8 mouse cellular contexts compared by ENCODE assay signal in the genomic region with DNA sequence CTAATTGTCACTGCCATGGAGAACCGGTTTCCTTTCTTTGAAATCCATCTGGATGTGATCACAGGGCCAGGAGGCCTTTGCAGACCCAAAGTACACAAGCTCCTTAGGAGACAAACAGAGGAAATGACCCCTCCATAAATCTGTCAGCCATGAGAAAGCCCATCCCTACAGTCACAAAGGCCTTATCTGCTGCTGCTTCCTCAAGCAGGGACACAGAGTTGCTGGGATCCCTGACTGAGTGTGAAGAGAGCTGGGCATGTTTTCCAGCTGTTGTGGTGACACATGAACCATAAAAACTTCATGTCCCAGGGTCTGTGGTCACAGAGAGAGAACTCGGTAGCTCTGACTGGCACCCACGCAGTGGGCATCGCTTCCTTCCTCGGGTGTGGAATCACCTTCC. TPM values are rescaled to one million over a fixed set of nuclear protein-coding genes. Genes with fewer than 3 reads are reported as not detected.
DNase-seq lines count a peak whose midpoint lies in the region; ATAC-seq and TF ChIP-seq lines count a peak whose summit lies in the region.

No protein-coding gene starts in this region.

- no peak overlapping the region for H3K4me2 ChIP-seq in liver, embryonic 14.5 days (ENCODE audit: low read depth)
- no peak overlapping the region for H3K4me2 ChIP-seq in stomach, embryonic 16.5 days (ENCODE audit: low read depth, low read length)
- H3K4me2 ChIP-seq in forebrain, embryonic 13.5 days, result no peak overlapping the region
- no peak overlapping the region for H3K4me2 ChIP-seq in midbrain, embryonic 11.5 days

- TF ChIP-seq EP300 in liver, embryonic 14.5 days (IDR thresholded peaks at IDR 0.05; ENCODE audit: low read depth), result no peak

- H3K4me3 ChIP-seq in liver, embryonic 14.5 days (ENCODE audit: insufficient read depth in 1 of 2, low read depth in 2 of 2, low read length in 2 of 2), result no peak overlapping the region
- H3K4me3 ChIP-seq in stomach, embryonic 16.5 days (replicated peaks; ENCODE audit: low read length), result no peak overlapping the region
- no peak overlapping the region for H3K4me3 ChIP-seq in forebrain, embryonic 13.5 days
- no peak overlapping the region for H3K4me3 ChIP-seq in midbrain, embryonic 11.5 days (ENCODE audit: low read depth, low read length)

- no peaks in the 10 kb centered on the region for H3K9me3 ChIP-seq in liver, embryonic 14.5 days (ENCODE audit: control insufficient read depth, low read length)
- no peaks in the 10 kb centered on the region for H3K9me3 ChIP-seq in stomach, embryonic 16.5 days (replicated peaks; ENCODE audit: control insufficient read depth, low read length)
- no peaks in the 10 kb centered on the region; the same call in 1 of the 2 replicates for H3K9me3 ChIP-seq in forebrain, embryonic 13.5 days (replicated peaks)
- no peaks in the 10 kb centered on the region for H3K9me3 ChIP-seq in midbrain, embryonic 11.5 days (ENCODE audit: control insufficient read depth, low read length)

- no peak overlapping the region for H3K27ac ChIP-seq in liver, embryonic 14.5 days
- H3K27ac ChIP-seq in stomach, embryonic 16.5 days (ENCODE audit: low read length), result no peak overlapping the region
- H3K27ac ChIP-seq in forebrain, embryonic 13.5 days, result no peak overlapping the region
- no peak overlapping the region for H3K27ac ChIP-seq in midbrain, embryonic 11.5 days (ENCODE audit: low read depth, low read length)

- no peak for TF ChIP-seq CTCF in liver, embryonic 14.5 days (IDR thresholded peaks at IDR 0.05; ENCODE audit: low read depth)

- no peaks in the 10 kb centered on the region for H3K27me3 ChIP-seq in liver, embryonic 14.5 days (ENCODE audit: control insufficient read depth, insufficient read depth, low read length)
- no peaks in the 10 kb centered on the region for H3K27me3 ChIP-seq in stomach, embryonic 16.5 days (ENCODE audit: control insufficient read depth, insufficient read depth, low read length)
- H3K27me3 ChIP-seq in forebrain, embryonic 13.5 days, result no peaks in the 10 kb centered on the region
- H3K27me3 ChIP-seq in midbrain, embryonic 11.5 days (ENCODE audit: control insufficient read depth, insufficient read depth, low read length), result no peaks in the 10 kb centered on the region

- no peak overlapping the region for H3K9ac ChIP-seq in liver, embryonic 14.5 days (replicated peaks)
- no peak overlapping the region for H3K9ac ChIP-seq in stomach, embryonic 16.5 days (ENCODE audit: low read length)
- H3K9ac ChIP-seq in forebrain, embryonic 13.5 days, result no peak overlapping the region
- H3K9ac ChIP-seq in midbrain, embryonic 11.5 days (ENCODE audit: low read length), result no peak overlapping the region

- no peaks in the 10 kb centered on the region for H3K36me3 ChIP-seq in liver, embryonic 14.5 days (replicated peaks; ENCODE audit: control insufficient read depth, insufficient read depth, low read depth)
- no peaks in the 10 kb centered on the region for H3K36me3 ChIP-seq in stomach, embryonic 16.5 days (ENCODE audit: control insufficient read depth, insufficient read depth, low read length)
- H3K36me3 ChIP-seq in forebrain, embryonic 13.5 days (ENCODE audit: poor library complexity, severe bottlenecking), result no peaks in the 10 kb centered on the region
- H3K36me3 ChIP-seq in midbrain, embryonic 11.5 days (ENCODE audit: control insufficient read depth, insufficient read depth, low read length), result no peaks in the 10 kb centered on the region

- 0 out of 4 replicates have a peak, but pooled peaks cover 0 to 2% of the 10 kb centered on the region in 2 experiments for H3K4me1 ChIP-seq in liver, embryonic 14.5 days (replicated peaks; ENCODE audit: control insufficient read depth in 2 of 2, insufficient read depth in 2 of 2, low read length in 1 of 2)
- H3K4me1 ChIP-seq in stomach, embryonic 16.5 days (ENCODE audit: control insufficient read depth, insufficient read depth, low read length), result peaks cover 6% of the 10 kb centered on the region
- no peaks in the 10 kb centered on the region for H3K4me1 ChIP-seq in forebrain, embryonic 13.5 days
- no peaks in the 10 kb centered on the region for H3K4me1 ChIP-seq in midbrain, embryonic 11.5 days (ENCODE audit: control insufficient read depth, insufficient read depth, low read length)

- 35% methylated on average over 5 of the region's 5 CpGs for WGBS in liver, embryonic 14.5 days (ENCODE audit: insufficient replicate concordance)
- 32% methylated on average over 5 of the region's 5 CpGs for whole genome bisulfite sequencing in stomach, embryonic 16.5 days
- 89% methylated on average over 5 of the region's 5 CpGs for WGBS in forebrain, embryonic 13.5 days
- 89% methylated on average over 5 of the region's 5 CpGs for WGBS in midbrain, embryonic 11.5 days

- ATAC-seq in liver, embryonic 14.5 days (ENCODE audit: insufficient read depth), result peak; percentile 41; the same call in 1 of the 2 replicates
- ATAC-seq in stomach, embryonic 16.5 days (ENCODE audit: insufficient read depth, low FRiP score), result peak; percentile 33; the same call in 1 of the 2 replicates
- no peak for ATAC-seq in forebrain, embryonic 13.5 days
- no peak for ATAC-seq in midbrain, embryonic 11.5 days (ENCODE audit: low FRiP score)

- DNase-seq in adrenal gland, postnatal 14 days, result peak; percentile 42
- no peak for DNase-seq in adrenal gland, postnatal 25 days
- peak; percentile 25 for DNase-seq in heart, postnatal 4 days
- no peak for DNase-seq in liver, embryonic 14.5 days (ENCODE audit: low read depth in 3 of 3, low spot score in 3 of 3)
- no peak for DNase-seq in adipocyte (ENCODE audit: low spot score)
- no peak for DNase-seq in midbrain, embryonic 11.5 days (ENCODE audit: low spot score, missing footprints)

RNA-seq across cellular contexts. Expression of a gene that starts 28.7 kb away (rescaled TPM):
- total RNA-seq in adrenal gland, postnatal 14 days (2021), result 91.9 and 93.3 TPM in 2 replicates
- total RNA-seq in adrenal gland, postnatal 25 days (2021), result 38.8 and 55.6 TPM in 2 replicates
- 10 to 100 TPM; 38.6 to 45.5 TPM for total RNA-seq in heart, postnatal 4 days (2021)
- polyA plus RNA-seq in liver, embryonic 14.5 days (2012; rRNA removed), result 0.53 and 0.64 TPM in 2 replicates
- polyA plus RNA-seq in liver, embryonic 14.5 days (2014; fragmentation: Nextera tagmentation; extraction: Ambion mirVana), result 1.7 and 2.5 TPM in 2 replicates
- 13.2 and 14.8 TPM in 2 replicates for polyA plus RNA-seq in stomach, embryonic 16.5 days (2015; fragmentation: Nextera tagmentation; extraction: Ambion mirVana)
- polyA plus RNA-seq in forebrain, embryonic 13.5 days (2015; fragmentation: Nextera tagmentation; extraction: Ambion mirVana), result 2.5 and 3.2 TPM in 2 replicates
- polyA plus RNA-seq in midbrain, embryonic 11.5 days (2014; fragmentation: Nextera tagmentation; extraction: Ambion mirVana), result 3.9 and 4.5 TPM in 2 replicates

RNA-seq across cellular contexts. Expression of a gene that starts 46.2 kb away (rescaled TPM):
- 92.2 and 94.2 TPM in 2 replicates for total RNA-seq in adrenal gland, postnatal 14 days (2021)
- total RNA-seq in adrenal gland, postnatal 25 days (2021), result 116 and 119 TPM in 2 replicates
- total RNA-seq in heart, postnatal 4 days (2021), result 10 to 100 TPM; 63.8 to 66.8 TPM
- 23.3 and 42.1 TPM in 2 replicates for polyA plus RNA-seq in liver, embryonic 14.5 days (2012; rRNA removed)
- polyA plus RNA-seq in liver, embryonic 14.5 days (2014; fragmentation: Nextera tagmentation; extraction: Ambion mirVana), result 92.6 and 99.8 TPM in 2 replicates
- polyA plus RNA-seq in stomach, embryonic 16.5 days (2015; fragmentation: Nextera tagmentation; extraction: Ambion mirVana), result 96.6 and 98.8 TPM in 2 replicates
- polyA plus RNA-seq in forebrain, embryonic 13.5 days (2015; fragmentation: Nextera tagmentation; extraction: Ambion mirVana), result 64.5 and 70.8 TPM in 2 replicates
- 77.1 and 78.9 TPM in 2 replicates for polyA plus RNA-seq in midbrain, embryonic 11.5 days (2014; fragmentation: Nextera tagmentation; extraction: Ambion mirVana)

RNA-seq across cellular contexts. Expression of a gene that starts 46.9 kb away (rescaled TPM):
- total RNA-seq in adrenal gland, postnatal 14 days (2021), result 40.4 and 48.7 TPM in 2 replicates
- 35.3 and 44.5 TPM in 2 replicates for total RNA-seq in adrenal gland, postnatal 25 days (2021)
- total RNA-seq in heart, postnatal 4 days (2021), result 10 to 100 TPM; 28.4 to 35.0 TPM
- polyA plus RNA-seq in liver, embryonic 14.5 days (2012; rRNA removed), result 14.7 and 23.2 TPM in 2 replicates
- polyA plus RNA-seq in liver, embryonic 14.5 days (2014; fragmentation: Nextera tagmentation; extraction: Ambion mirVana), result 27.8 and 29.0 TPM in 2 replicates
- 56.6 and 65.3 TPM in 2 replicates for polyA plus RNA-seq in stomach, embryonic 16.5 days (2015; fragmentation: Nextera tagmentation; extraction: Ambion mirVana)
- polyA plus RNA-seq in forebrain, embryonic 13.5 days (2015; fragmentation: Nextera tagmentation; extraction: Ambion mirVana), result 74.2 and 81.4 TPM in 2 replicates
- 101 TPM in 2 replicates for polyA plus RNA-seq in midbrain, embryonic 11.5 days (2014; fragmentation: Nextera tagmentation; extraction: Ambion mirVana)

Comparison
In these comparisons a context has a peak if more than half of its experiments do, and no peak if none do; other contexts are left out.
1. DNase-seq: peak in adrenal gland, postnatal 14 days (single experiment) and heart, postnatal 4 days (single experiment); none in adrenal gland, postnatal 25 days (single experiment), liver, embryonic 14.5 days (0 of 3), adipocyte (single experiment) and midbrain, embryonic 11.5 days (single experiment).
2. ATAC-seq: peak in liver, embryonic 14.5 days (single experiment) and stomach, embryonic 16.5 days (single experiment); none in forebrain, embryonic 13.5 days (single experiment) and midbrain, embryonic 11.5 days (single experiment).